Mouse (Mus musculus) limb, embryonic 12.5 days (tissue): ENCODE results near the gene Prkrip1. TPM values are rescaled to one million over a fixed set of nuclear protein-coding genes. Genes with fewer than 3 reads are reported as not detected.
"Not testable (repeated sequence)": the region's sequence is repeated elsewhere in the genome, so short reads cannot be mapped to it uniquely, and the experiment has no call there.

Experiments
- ATAC-seq: fragments of 200-750 bp; cut with Nextera tagmentation; 2 replicates; pipeline ENCODE4 v1.8.0; 2017; ENCODE audit warnings: low read depth, moderate TSS enrichment; ENCODE audit not compliant: insufficient number of reproducible peaks, insufficient read depth, low FRiP score, low TSS enrichment
- H3K27ac ChIP-seq: fragments of 300-500 bp; sonication (generic); 2 replicates; pipeline ENCODE4 v1.5.1; 2016; ENCODE audit warnings: mild to moderate bottlenecking, moderate library complexity
- H3K27me3 ChIP-seq: fragments of 300-500 bp; sonication (generic); 2 replicates; pipeline ENCODE4 v1.6.1; 2016; ENCODE audit warnings: mild to moderate bottlenecking, moderate library complexity
- H3K36me3 ChIP-seq: fragments of 300-500 bp; sonication (generic); 2 replicates; pipeline ENCODE4 v1.6.1; 2016; ENCODE audit warnings: mild to moderate bottlenecking, moderate library complexity
- H3K4me1 ChIP-seq: fragments of 300-500 bp; sonication (generic); replicated peaks from 2 replicates; pipeline ENCODE4 v1.6.1; 2016
- H3K4me2 ChIP-seq: fragments of 300-500 bp; sonication (generic); 2 replicates; pipeline ENCODE4 v1.6.1; 2016; ENCODE audit warnings: mild to moderate bottlenecking, moderate library complexity
- H3K4me3 ChIP-seq: fragments of 300-500 bp; sonication (generic); replicated peaks from 2 replicates; pipeline ENCODE4 v1.5.1; 2016; ENCODE audit warnings: mild to moderate bottlenecking
- H3K9ac ChIP-seq: fragments of 300-500 bp; sonication (generic); replicated peaks from 2 replicates; pipeline ENCODE4 v1.6.1; 2016; ENCODE audit warnings: mild to moderate bottlenecking, moderate library complexity
- H3K9me3 ChIP-seq: fragments of 300-500 bp; sonication (generic); 2 replicates; pipeline ENCODE4 v1.6.1; 2016; ENCODE audit warnings: mild to moderate bottlenecking, moderate library complexity
- WGBS: fragments of 180-500 bp; shearing (Covaris S2); methylation state at CpG from one replicate; pipeline ENCODE4 v1.1.7; 2016; 5-methylcytosine and 5-hydroxymethylcytosine counted together
- polyA plus RNA-seq: library from polyadenylated mRNA; unstranded; fragments of >200 nt; fragmentation: Nextera tagmentation; extraction: Ambion mirVana; gene quantifications from 2 replicates; pipeline ENCODE4 v1.2.1, GENCODE M21; 2016

Prkrip1 gene
- polyA plus RNA-seq, 1 experiment from 2014 or later, result 65.1 TPM

- Histone ChIP-seq H3K36me3 (peaks cover 6% of the 10 kb centered on the region; the same call in 1 of the 2 replicates), H3K4me1 (peaks cover 28% of the 10 kb centered on the region), H3K27me3 (peaks cover 14% of the 10 kb centered on the region), H3K4me3 (no peak overlapping the region), H3K9me3 (no peaks in the 10 kb centered on the region), H3K27ac (no peak overlapping the region), H3K9ac (no peak overlapping the region), H3K4me2 (no peak overlapping the region)
- 89% methylated on average over 5 of the region's 5 CpGs for WGBS
- ATAC-seq, result no peak
These were observed 37.8 kb upstream of the Prkrip1 start for GRCm38 (mm10) chr5:136236611-136237010.

- no peak for ATAC-seq
- 70% methylated on average over 4 of the region's 4 CpGs for WGBS
- peaks cover 17% of the 10 kb centered on the region for H3K27me3 ChIP-seq
- no peaks in the 10 kb centered on the region for H3K4me1 ChIP-seq
- no peak overlapping the region for H3K9ac ChIP-seq
- H3K9me3 ChIP-seq, result no peaks in the 10 kb centered on the region
- no peak overlapping the region for H3K27ac ChIP-seq
- peaks cover 54% of the 10 kb centered on the region for H3K36me3 ChIP-seq
- no peak overlapping the region for H3K4me2 ChIP-seq
- no peak overlapping the region for H3K4me3 ChIP-seq
These were observed 31.7 kb upstream of the Prkrip1 start for GRCm38 (mm10) chr5:136230348-136231035.

- H3K4me3 ChIP-seq, result no peak overlapping the region
- no peak overlapping the region for H3K9ac ChIP-seq
- H3K27ac ChIP-seq, result no peak overlapping the region
- peaks cover 80% of the 10 kb centered on the region for H3K36me3 ChIP-seq
- no peaks in the 10 kb centered on the region for H3K9me3 ChIP-seq
- WGBS, result 84% methylated on average over 7 of the region's 7 CpGs
- no peak for ATAC-seq
- no peak overlapping the region for H3K4me2 ChIP-seq
- H3K4me1 ChIP-seq, result no peaks in the 10 kb centered on the region
- H3K27me3 ChIP-seq, result no peaks in the 10 kb centered on the region
These were observed 27.6 kb upstream of the Prkrip1 start for GRCm38 (mm10) chr5:136226246-136226876.

- Histone ChIP-seq H3K36me3 (peaks cover 43% of the 10 kb centered on the region), H3K4me1 (no peaks in the 10 kb centered on the region), H3K9ac (no peak overlapping the region), H3K4me3 (no peak overlapping the region), H3K27me3 (no peaks in the 10 kb centered on the region), H3K9me3 (peaks cover 8% of the 10 kb centered on the region; the same call in 1 of the 2 replicates), H3K4me2 (no peak overlapping the region), H3K27ac (no peak overlapping the region)
- ATAC-seq, result no peak
- WGBS, result 85% methylated on average over 12 of the region's 12 CpGs
These were observed 19.8 kb upstream of the Prkrip1 start for GRCm38 (mm10) chr5:136218585-136218984.

- H3K4me3 ChIP-seq, result no peak overlapping the region
- H3K9ac ChIP-seq, result no peak overlapping the region
- no peak for ATAC-seq
- 77% methylated on average over 4 of the region's 4 CpGs for WGBS
- H3K9me3 ChIP-seq, result peaks cover 8% of the 10 kb centered on the region; the same call in 1 of the 2 replicates
- H3K4me2 ChIP-seq, result no peak overlapping the region
- no peak overlapping the region for H3K27ac ChIP-seq
- no peaks in the 10 kb centered on the region for H3K4me1 ChIP-seq
- H3K27me3 ChIP-seq, result no peaks in the 10 kb centered on the region
- H3K36me3 ChIP-seq, result peaks cover 38% of the 10 kb centered on the region
These were observed 19.2 kb upstream of the Prkrip1 start for GRCm38 (mm10) chr5:136217932-136218381.

- 79% methylated on average over 18 of the region's 18 CpGs for WGBS
- Histone ChIP-seq H3K4me3 (no peak overlapping the region), H3K9me3 (peaks cover 8% of the 10 kb centered on the region; the same call in 1 of the 2 replicates), H3K27me3 (no peaks in the 10 kb centered on the region), H3K4me2 (no peak overlapping the region), H3K4me1 (no peaks in the 10 kb centered on the region), H3K27ac (no peak overlapping the region), H3K36me3 (peaks cover 35% of the 10 kb centered on the region), H3K9ac (no peak overlapping the region)
- ATAC-seq, result no peak
These were observed 18.4 kb upstream of the Prkrip1 start for GRCm38 (mm10) chr5:136217004-136217665.

- no peaks in the 10 kb centered on the region for H3K4me1 ChIP-seq
- no peaks in the 10 kb centered on the region for H3K27me3 ChIP-seq
- no peak overlapping the region for H3K4me3 ChIP-seq
- H3K27ac ChIP-seq, result no peak overlapping the region
- peaks cover 8% of the 10 kb centered on the region; the same call in 1 of the 2 replicates for H3K9me3 ChIP-seq
- no peak overlapping the region for H3K9ac ChIP-seq
- no peak for ATAC-seq
- H3K4me2 ChIP-seq, result no peak overlapping the region
- 90% methylated on average over 5 of the region's 5 CpGs for WGBS
- peaks cover 24% of the 10 kb centered on the region for H3K36me3 ChIP-seq
These were observed 17.2 kb upstream of the Prkrip1 start for GRCm38 (mm10) chr5:136215958-136216357.

- Histone ChIP-seq H3K9ac (no peak overlapping the region), H3K4me3 (no peak overlapping the region), H3K4me2 (no peak overlapping the region), H3K36me3 (peaks cover 18% of the 10 kb centered on the region), H3K27me3 (no peaks in the 10 kb centered on the region), H3K27ac (no peak overlapping the region), H3K9me3 (peaks cover 8% of the 10 kb centered on the region; the same call in 1 of the 2 replicates), H3K4me1 (no peaks in the 10 kb centered on the region)
- ATAC-seq, result no peak
- WGBS, result 87% methylated on average over 3 of the region's 3 CpGs
These were observed 16.4 kb upstream of the Prkrip1 start for GRCm38 (mm10) chr5:136215211-136215610.

- peaks cover 8% of the 10 kb centered on the region; the same call in 1 of the 2 replicates for H3K9me3 ChIP-seq
- H3K4me2 ChIP-seq, result no peak overlapping the region
- H3K9ac ChIP-seq, result no peak overlapping the region
- no peaks in the 10 kb centered on the region for H3K27me3 ChIP-seq
- no peak overlapping the region for H3K4me3 ChIP-seq
- H3K27ac ChIP-seq, result no peak overlapping the region
- WGBS, result 84% methylated on average over 5 of the region's 5 CpGs
- H3K4me1 ChIP-seq, result no peaks in the 10 kb centered on the region
- no peak for ATAC-seq
- H3K36me3 ChIP-seq, result peaks cover 8% of the 10 kb centered on the region
These were observed 15.0 kb upstream of the Prkrip1 start for GRCm38 (mm10) chr5:136213716-136214115.

- Histone ChIP-seq H3K9ac (no peak overlapping the region), H3K4me1 (no peaks in the 10 kb centered on the region), H3K27me3 (no peaks in the 10 kb centered on the region), H3K9me3 (peaks cover 8% of the 10 kb centered on the region; the same call in 1 of the 2 replicates), H3K4me3 (no peak overlapping the region), H3K27ac (no peak overlapping the region), H3K36me3 (no peaks in the 10 kb centered on the region), H3K4me2 (no peak overlapping the region)
- no peak for ATAC-seq
- WGBS, result 92% methylated on average over 11 of the region's 11 CpGs
These were observed 14.0 kb upstream of the Prkrip1 start for GRCm38 (mm10) chr5:136212716-136213115.

GRCm38 (mm10) chr5:136211341-136212102 lies 12.8 kb upstream of the Prkrip1 start:
- not testable (repeated sequence) for ATAC-seq, H3K4me1 ChIP-seq, H3K36me3 ChIP-seq, H3K9me3 ChIP-seq, H3K27ac ChIP-seq, H3K4me2 ChIP-seq, H3K4me3 ChIP-seq, H3K9ac ChIP-seq, H3K27me3 ChIP-seq
- WGBS, result 94% methylated on average over 14 of the region's 14 CpGs
